Mouse (Mus musculus) adrenal gland, adult 2 months (tissue): ENCODE measurements around the gene Clmp. TPM values are rescaled to one million over a fixed set of nuclear protein-coding genes. Genes with fewer than 3 reads are reported as not detected.
"Not testable (repeated sequence)": the region's sequence is repeated elsewhere in the genome, so short reads cannot be mapped to it uniquely, and the experiment has no call there.

ENCODE experiments used
- DNase-seq: peaks from one replicate; pipeline ENCODE4 v3.0.0; 2021
- polyA plus RNA-seq: library from polyadenylated mRNA; depleted of rRNA; stranded (reverse); fragments of >200 nt; gene quantifications from 2 replicates; pipeline ENCODE4 v1.2.3, GENCODE M21; 2012
- total RNA-seq, 2 experiments: library from RNA; stranded (reverse); gene quantifications; 2 replicates each; pipeline ENCODE4 v1.2.3; 2021

Gene Clmp
- total and polyA plus RNA-seq, 3 experiments = 6.3 to 29.5 (median 6.3) TPM

GRCm38 (mm10) chr9:40776044-40776443 is 90.3 kb downstream of the Clmp start:
- no peak for DNase-seq

GRCm38 (mm10) chr9:40776459-40777248 is 90.9 kb downstream of the Clmp start:
- DNase-seq = peak; percentile 74

- no peak for DNase-seq
Observed at GRCm38 (mm10) chr9:40780111-40780510, 94.3 kb downstream of the Clmp start.

- no peak for DNase-seq
Observed at GRCm38 (mm10) chr9:40780892-40781725, 95.3 kb downstream of the Clmp start.

- DNase-seq = peak; percentile 75
Observed at GRCm38 (mm10) chr9:40781726-40782581, 96.2 kb downstream of the Clmp start.

GRCm38 (mm10) chr9:40783641-40784373 is 98.0 kb downstream of the Clmp start:
- DNase-seq = peak; percentile 64

GRCm38 (mm10) chr9:40784374-40784967 is 98.7 kb downstream of the Clmp start:
- no peak for DNase-seq

GRCm38 (mm10) chr9:40785452-40785851 is 99.7 kb downstream of the Clmp start:
- DNase-seq = no peak

GRCm38 (mm10) chr9:40786820-40787219 is 101.1 kb downstream of the Clmp start:
- DNase-seq = not testable (repeated sequence)

GRCm38 (mm10) chr9:40791864-40792633 is 106.3 kb downstream of the Clmp start:
- DNase-seq = no peak

GRCm38 (mm10) chr9:40793581-40793980 is 107.8 kb downstream of the Clmp start:
- DNase-seq = no peak

GRCm38 (mm10) chr9:40794251-40794650 is 108.5 kb downstream of the Clmp start:
- peak; percentile 4 for DNase-seq

GRCm38 (mm10) chr9:40794926-40795325 is 109.2 kb downstream of the Clmp start:
- DNase-seq = no peak

GRCm38 (mm10) chr9:40795562-40795961 is 109.8 kb downstream of the Clmp start:
- no peak for DNase-seq

GRCm38 (mm10) chr9:40796054-40796453 is 110.3 kb downstream of the Clmp start:
- peak; percentile 5 for DNase-seq

GRCm38 (mm10) chr9:40798247-40798960 is 112.6 kb downstream of the Clmp start:
- DNase-seq = no peak

- peak; percentile 25 for DNase-seq
Observed at GRCm38 (mm10) chr9:40799112-40799511, 113.3 kb downstream of the Clmp start.

GRCm38 (mm10) chr9:40799837-40800501 is 114.2 kb downstream of the Clmp start:
- peak; percentile 93 for DNase-seq
